ENCODE assay signal across 8 mouse cellular contexts in the genomic region with DNA sequence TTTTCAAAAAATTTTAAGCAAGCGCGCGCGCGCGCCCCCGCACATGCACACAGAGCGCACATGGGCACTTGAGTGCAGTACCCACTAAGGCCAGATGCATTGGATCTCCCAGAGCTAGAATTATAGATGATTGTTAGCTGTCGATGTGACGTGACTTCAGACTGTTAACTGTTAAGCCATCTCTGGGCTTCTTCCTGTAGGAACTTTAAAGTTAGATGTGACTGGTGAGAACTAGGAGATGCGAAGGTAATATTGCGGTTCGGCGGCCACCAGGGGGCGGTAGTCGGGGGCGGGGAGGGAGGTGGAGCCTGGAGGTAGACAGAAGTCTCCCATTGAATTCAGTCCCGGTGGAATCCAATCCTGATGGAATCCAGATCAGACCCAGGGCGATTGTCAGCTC. TPM values are rescaled to one million over a fixed set of nuclear protein-coding genes. Genes with fewer than 3 reads are reported as not detected.
A peak's percentile ranks its signal among the peaks of the same experiment; 100 is the strongest.
DNase-seq lines count a peak whose midpoint lies in the region; ATAC-seq and TF ChIP-seq lines count a peak whose summit lies in the region.

No protein-coding gene starts in this region.

- H3K4me2 ChIP-seq in forebrain, postnatal 0 days (ENCODE audit: low read depth) = peak overlapping the region; percentile 35
- H3K4me2 ChIP-seq in hindbrain, postnatal 0 days (ENCODE audit: low read depth, low read length) = peak overlapping the region; percentile 47
- peak overlapping the region; percentile 59 for H3K4me2 ChIP-seq in liver, embryonic 11.5 days
- H3K4me2 ChIP-seq in midbrain, postnatal 0 days (ENCODE audit: low read depth, low read length, poor library complexity, severe bottlenecking) = peak overlapping the region; percentile 34; the same call in 1 of the 2 replicates

- no peak overlapping the region for H3K9ac ChIP-seq in forebrain, postnatal 0 days
- no peak overlapping the region for H3K9ac ChIP-seq in hindbrain, postnatal 0 days (replicated peaks; ENCODE audit: low read length)
- no peak overlapping the region for H3K9ac ChIP-seq in liver, embryonic 11.5 days (ENCODE audit: low read depth, low read length)
- no peak overlapping the region for H3K9ac ChIP-seq in midbrain, postnatal 0 days (replicated peaks; ENCODE audit: low read length, poor library complexity, severe bottlenecking)

- no peaks in the 10 kb centered on the region for H3K27me3 ChIP-seq in forebrain, postnatal 0 days (ENCODE audit: insufficient read depth, low read length)
- no peaks in the 10 kb centered on the region for H3K27me3 ChIP-seq in hindbrain, postnatal 0 days (ENCODE audit: insufficient read depth, low read length)
- no peaks in the 10 kb centered on the region for H3K27me3 ChIP-seq in liver, embryonic 11.5 days (replicated peaks; ENCODE audit: control insufficient read depth, insufficient read depth, low read length)
- H3K27me3 ChIP-seq in midbrain, postnatal 0 days (ENCODE audit: insufficient read depth, low read length) = no peaks in the 10 kb centered on the region

- H3K4me1 ChIP-seq in forebrain, postnatal 0 days (ENCODE audit: insufficient read depth) = no peaks in the 10 kb centered on the region
- 0 out of 2 replicates have a peak, but pooled peaks cover 5% of the 10 kb centered on the region for H3K4me1 ChIP-seq in hindbrain, postnatal 0 days (ENCODE audit: insufficient read depth, low read length)
- peaks cover 3% of the 10 kb centered on the region; the same call in 1 of the 2 replicates for H3K4me1 ChIP-seq in liver, embryonic 11.5 days (replicated peaks; ENCODE audit: control insufficient read depth, insufficient read depth, low read length)
- no peaks in the 10 kb centered on the region for H3K4me1 ChIP-seq in midbrain, postnatal 0 days (ENCODE audit: insufficient read depth, low read length)

- TF ChIP-seq CTCF in forebrain, postnatal 0 days (IDR thresholded peaks at IDR 0.05; ENCODE audit: low read depth) = peak; percentile 64
- TF ChIP-seq CTCF in hindbrain, postnatal 0 days (IDR thresholded peaks at IDR 0.05; ENCODE audit: low read depth) = peak; percentile 75
- TF ChIP-seq CTCF in midbrain, postnatal 0 days (IDR thresholded peaks at IDR 0.05) = peak; percentile 72

- no peaks in the 10 kb centered on the region for H3K36me3 ChIP-seq in forebrain, postnatal 0 days (ENCODE audit: insufficient read depth)
- no peaks in the 10 kb centered on the region for H3K36me3 ChIP-seq in hindbrain, postnatal 0 days (ENCODE audit: insufficient read depth, low read length)
- no peaks in the 10 kb centered on the region for H3K36me3 ChIP-seq in liver, embryonic 11.5 days (ENCODE audit: control insufficient read depth, insufficient read depth, low read length)
- H3K36me3 ChIP-seq in midbrain, postnatal 0 days (ENCODE audit: insufficient read depth, low read length) = no peaks in the 10 kb centered on the region

- H3K4me3 ChIP-seq in forebrain, postnatal 0 days (ENCODE audit: low read depth, low read length) = no peak overlapping the region
- H3K4me3 ChIP-seq in hindbrain, postnatal 0 days (ENCODE audit: low read length) = no peak overlapping the region; the same call in 1 of the 2 replicates
- H3K4me3 ChIP-seq in liver, embryonic 11.5 days (ENCODE audit: low read depth, low read length) = peak overlapping the region; percentile 15; the same call in 1 of the 2 replicates
- no peak overlapping the region for H3K4me3 ChIP-seq in midbrain, postnatal 0 days (ENCODE audit: low read depth, low read length)

- no peaks in the 10 kb centered on the region for H3K9me3 ChIP-seq in forebrain, postnatal 0 days (ENCODE audit: low read length)
- H3K9me3 ChIP-seq in hindbrain, postnatal 0 days (ENCODE audit: low read length) = no peaks in the 10 kb centered on the region
- H3K9me3 ChIP-seq in liver, embryonic 11.5 days (ENCODE audit: control insufficient read depth, low read length) = no peaks in the 10 kb centered on the region
- no peaks in the 10 kb centered on the region for H3K9me3 ChIP-seq in midbrain, postnatal 0 days (ENCODE audit: low read length)

- peak; percentile 54 for ATAC-seq in forebrain, postnatal 0 days
- ATAC-seq in hindbrain, postnatal 0 days = peak; percentile 66; the same call in 1 of the 2 replicates
- peak; percentile 60 for ATAC-seq in liver, embryonic 11.5 days (replicated peaks; ENCODE audit: low FRiP score)
- ATAC-seq in midbrain, postnatal 0 days (ENCODE audit: low FRiP score) = peak; percentile 33; the same call in 1 of the 2 replicates

- peak; percentile 88 to 90 for DNase-seq in cerebellum, postnatal 10 days
- DNase-seq in cerebellum, adult 11 months = no peak
- peak; percentile 24 to 55 for DNase-seq in adrenal gland, postnatal 4 days (ENCODE audit: low spot score in 2 of 2)
- DNase-seq in forebrain, postnatal 0 days = peak; percentile 49
- peak; percentile 55 for DNase-seq in hindbrain, postnatal 0 days (ENCODE audit: low spot score)
- peak; percentile 51 for DNase-seq in liver, embryonic 11.5 days (ENCODE audit: low spot score)
- DNase-seq in midbrain, postnatal 0 days (ENCODE audit: low spot score) = peak; percentile 33
- DNase-seq in testis, postnatal 14 days (ENCODE audit: low spot score) = peak; percentile 50

- 38% methylated on average over 19 of the region's 19 CpGs for WGBS in forebrain, postnatal 0 days
- WGBS in hindbrain, postnatal 0 days = 40% methylated on average over 19 of the region's 19 CpGs
- WGBS in liver, embryonic 11.5 days = 32% methylated on average over 19 of the region's 19 CpGs
- WGBS in midbrain, postnatal 0 days = 38% methylated on average over 19 of the region's 19 CpGs

- H3K27ac ChIP-seq in forebrain, postnatal 0 days (ENCODE audit: low read depth, low read length) = no peak overlapping the region
- H3K27ac ChIP-seq in hindbrain, postnatal 0 days = no peak overlapping the region
- H3K27ac ChIP-seq in liver, embryonic 11.5 days (ENCODE audit: low read depth, low read length) = no peak overlapping the region
- no peak overlapping the region for H3K27ac ChIP-seq in midbrain, postnatal 0 days (ENCODE audit: low read depth, low read length)

RNA-seq across cellular contexts. Expression of a gene that starts 40.8 kb away (rescaled TPM):
- 10 to 100 TPM; 11.1 to 14.8 TPM for total RNA-seq in adrenal gland, postnatal 4 days (2021)
- total RNA-seq in forebrain, postnatal 0 days (2014; rRNA removed) = 31.5 and 36.8 TPM in 2 replicates
- 38.7 and 39.2 TPM in 2 replicates for polyA plus RNA-seq in forebrain, postnatal 0 days (2015; fragmentation: Nextera tagmentation; extraction: Ambion mirVana)
- 31.8 and 56.8 TPM in 2 replicates for total RNA-seq in hindbrain, postnatal 0 days (2014; rRNA removed)
- polyA plus RNA-seq in hindbrain, postnatal 0 days (2015; fragmentation: Nextera tagmentation; extraction: Ambion mirVana) = 45.5 and 51.4 TPM in 2 replicates
- 5.5 and 6.0 TPM in 2 replicates for polyA plus RNA-seq in liver, embryonic 11.5 days (2014; fragmentation: Nextera tagmentation; extraction: Ambion mirVana)
- total RNA-seq in midbrain, postnatal 0 days (2014; rRNA removed) = 32.3 and 37.6 TPM in 2 replicates
- 33.6 and 35.2 TPM in 2 replicates for polyA plus RNA-seq in midbrain, postnatal 0 days (2015; fragmentation: Nextera tagmentation; extraction: Ambion mirVana)

RNA-seq across cellular contexts. Expression of a gene that starts 45.7 kb away (rescaled TPM):
- 10 to 100 TPM; 32.1 to 33.9 TPM for total RNA-seq in adrenal gland, postnatal 4 days (2021)
- total RNA-seq in forebrain, postnatal 0 days (2014; rRNA removed) = 20.0 and 23.7 TPM in 2 replicates
- polyA plus RNA-seq in forebrain, postnatal 0 days (2015; fragmentation: Nextera tagmentation; extraction: Ambion mirVana) = 8.4 and 12.1 TPM in 2 replicates
- 16.6 and 23.8 TPM in 2 replicates for total RNA-seq in hindbrain, postnatal 0 days (2014; rRNA removed)
- 10.3 and 11.0 TPM in 2 replicates for polyA plus RNA-seq in hindbrain, postnatal 0 days (2015; fragmentation: Nextera tagmentation; extraction: Ambion mirVana)
- polyA plus RNA-seq in liver, embryonic 11.5 days (2014; fragmentation: Nextera tagmentation; extraction: Ambion mirVana) = 7.3 and 8.3 TPM in 2 replicates
- 19.1 and 25.6 TPM in 2 replicates for total RNA-seq in midbrain, postnatal 0 days (2014; rRNA removed)
- 9.7 and 10.9 TPM in 2 replicates for polyA plus RNA-seq in midbrain, postnatal 0 days (2015; fragmentation: Nextera tagmentation; extraction: Ambion mirVana)
